Mouse (Mus musculus): ENCODE measurements around the gene Tnnt2.

The Tnnt2 gene

GRCm38 (mm10) chr1:135899991-135900515 lies 63.9 kb downstream of the Tnnt2 start:
- no peak for DNase-seq (ENCODE audit: low spot score in 2 of 2)
